Mouse (Mus musculus) retina, embryonic 14.5 days (tissue): ENCODE measurements around the gene Cabp4.

Experiments used
- DNase-seq: peaks from one replicate; pipeline ENCODE4 v3.0.0-alpha.2; 2015; ENCODE audit warnings: low spot score

Gene Cabp4

DNA sequence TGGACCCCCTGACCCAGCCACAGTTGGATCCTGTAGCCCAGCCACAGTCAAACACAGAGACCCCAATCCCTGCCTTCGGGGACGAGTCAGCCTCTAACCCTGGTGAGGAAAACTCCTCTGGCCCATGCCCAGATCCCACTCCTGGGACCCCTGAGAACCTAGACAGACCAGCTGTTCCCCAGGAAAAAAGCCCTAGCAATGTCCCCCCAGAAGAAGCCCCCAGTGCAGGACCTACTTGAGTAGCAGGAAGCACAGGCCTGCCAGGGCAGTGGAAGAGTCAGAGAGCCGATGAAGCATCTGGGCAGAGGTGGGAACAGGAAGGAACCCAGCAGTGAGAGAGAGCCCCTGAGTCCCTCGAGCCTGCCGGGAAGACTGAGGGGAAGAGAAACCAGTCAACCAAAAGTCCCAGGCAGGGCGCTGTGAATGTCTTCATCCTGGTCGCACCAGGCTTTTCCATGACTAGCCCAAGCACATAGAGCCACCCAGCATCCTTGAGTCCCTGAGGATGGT, at the start of gene Cabp4:
Gene Cabp4, minus strand, starts transcription at position 275 of the 510 bp plus-strand sequence.
- no peak for DNase-seq

- DNase-seq, result no peak
These were observed 49.3 kb upstream of the Cabp4 start for GRCm38 (mm10) chr19:4193129-4193528.

DNA sequence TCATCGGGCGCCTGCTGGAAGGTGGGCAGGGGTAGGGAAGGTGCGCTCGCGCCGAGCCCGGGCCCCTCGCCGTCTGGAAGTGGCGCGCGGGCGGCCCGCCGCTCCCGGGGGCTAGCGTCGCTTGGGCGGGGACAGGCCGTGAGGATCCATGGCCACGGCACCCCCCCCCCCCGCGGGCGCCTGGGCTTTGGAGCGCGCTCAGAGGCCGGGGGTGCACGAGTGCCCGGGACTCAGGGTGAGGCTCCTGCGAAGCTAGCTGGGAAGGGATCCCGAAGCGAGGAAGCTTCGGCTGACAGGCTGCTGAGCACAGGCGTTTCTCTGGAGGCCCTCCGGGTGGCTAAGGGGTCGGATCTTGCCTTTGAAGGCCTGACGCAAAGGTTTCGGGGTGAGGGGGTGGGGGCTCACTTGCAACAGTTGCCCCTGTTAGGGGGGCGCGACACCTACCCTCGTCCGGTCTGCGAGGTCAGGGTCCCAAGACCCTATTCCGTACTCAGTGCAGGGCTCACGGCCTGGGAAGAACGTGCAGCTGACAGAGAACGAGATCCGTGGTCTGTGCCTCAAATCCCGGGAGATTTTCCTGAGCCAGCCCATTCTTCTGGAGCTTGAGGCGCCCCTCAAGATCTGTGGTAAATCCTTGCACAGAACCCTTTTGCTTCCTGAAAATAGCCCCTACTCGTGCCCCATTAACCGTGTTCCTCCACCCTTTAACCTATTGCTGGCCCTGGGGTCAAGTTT, 48.6 kb upstream of the Cabp4 start:
- peak; percentile 47 for DNase-seq

DNA sequence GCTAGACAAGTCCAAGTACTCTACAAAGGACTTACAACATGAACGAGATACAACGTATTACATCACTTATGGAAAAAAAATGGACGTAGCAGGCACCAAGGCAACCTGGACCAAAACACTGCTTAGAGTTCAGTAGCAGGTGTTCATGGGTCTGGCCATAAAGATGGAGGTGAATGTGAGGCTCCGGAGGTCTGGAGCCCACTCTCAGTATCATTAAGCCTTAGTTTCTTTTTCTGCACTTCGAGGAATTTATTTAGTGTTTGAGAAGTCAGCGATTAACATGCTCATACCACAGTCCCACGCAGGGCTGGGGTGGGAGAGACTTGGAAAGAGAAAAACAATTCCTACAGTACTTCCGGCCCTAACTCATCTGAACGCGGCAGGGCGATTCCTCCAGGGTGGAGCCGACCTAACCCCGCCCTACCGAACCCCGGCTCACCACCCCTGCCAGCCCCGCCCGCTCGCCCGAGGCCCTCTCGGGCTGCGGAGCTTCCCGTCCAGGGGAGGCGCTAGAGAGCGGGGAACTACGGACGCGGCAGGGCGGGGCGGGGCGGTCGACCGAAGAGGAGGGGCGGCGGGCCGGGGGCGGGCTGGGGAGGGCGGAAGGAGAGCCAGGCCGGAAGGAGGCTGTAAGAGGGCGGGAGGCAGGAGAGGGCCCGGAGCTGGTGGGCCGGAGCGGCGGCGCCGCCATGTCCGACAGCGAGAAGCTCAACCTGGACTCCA, 47.9 kb upstream of the Cabp4 start, which contains the start of gene Ppp1ca:
Gene Ppp1ca, plus strand, starts transcription at position 538 of the 723 bp plus-strand sequence.
- peak; percentile 96 for DNase-seq

GRCm38 (mm10) chr19:4190831-4191334, 47.0 kb upstream of the Cabp4 start, which contains the start of gene Tbc1d10c:
Tbc1d10c (minus strand) TSS chr19:4191284.
- DNase-seq, result no peak

GRCm38 (mm10) chr19:4189051-4189620, 45.3 kb upstream of the Cabp4 start:
- DNase-seq, result no peak

DNA sequence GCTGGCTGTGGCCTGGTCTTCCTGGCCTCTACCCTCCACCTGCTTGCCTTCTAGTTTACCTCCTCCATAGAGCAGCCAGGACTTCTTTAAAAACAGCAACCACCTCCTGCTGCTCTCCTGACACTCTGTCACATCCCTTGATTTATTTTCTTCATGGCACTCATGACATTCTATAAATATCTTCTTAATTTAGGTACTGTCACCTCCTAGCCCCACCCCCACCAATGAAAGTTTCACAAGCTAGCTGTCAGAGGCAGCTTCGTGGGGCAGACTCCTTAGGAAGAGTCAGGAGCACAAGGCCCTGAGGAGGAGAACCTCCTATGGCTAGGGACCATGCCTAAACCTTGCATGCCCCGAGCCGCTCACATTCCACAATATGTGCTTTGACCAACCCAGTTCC, 43.5 kb upstream of the Cabp4 start:
- DNase-seq, result no peak

- no peak for DNase-seq
These were observed 41.4 kb upstream of the Cabp4 start for GRCm38 (mm10) chr19:4184976-4185975.

- no peak for DNase-seq
These were observed 39.9 kb upstream of the Cabp4 start for GRCm38 (mm10) chr19:4183689-4184088.

- no peak for DNase-seq
These were observed 38.1 kb upstream of the Cabp4 start for GRCm38 (mm10) chr19:4181892-4182291.

DNA sequence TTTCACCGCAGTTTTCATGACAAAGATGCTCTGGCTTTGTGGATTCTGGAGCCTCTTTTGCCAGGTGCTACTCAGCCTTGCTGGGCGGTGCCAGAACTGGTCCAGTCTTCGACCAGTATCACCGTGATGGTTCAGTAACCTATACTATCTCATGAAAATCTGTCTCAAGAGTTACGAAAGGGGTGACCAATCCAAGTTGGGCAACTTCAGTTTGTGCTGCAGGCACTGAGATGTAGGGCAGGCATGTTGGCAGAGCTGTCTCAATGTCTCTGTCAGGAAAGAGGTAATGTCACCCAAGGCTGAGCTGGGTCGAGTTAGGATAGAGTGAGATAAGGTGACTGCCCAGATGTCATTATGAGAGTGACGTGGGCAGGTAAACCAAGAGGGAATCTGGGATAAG, 36.6 kb upstream of the Cabp4 start:
- DNase-seq, result no peak

- DNase-seq, result peak; percentile 60
These were observed 31.6 kb upstream of the Cabp4 start, which contains the start of gene Carns1 for GRCm38 (mm10) chr19:4175368-4175947. Carns1 (minus strand) TSS chr19:4175479.

DNA sequence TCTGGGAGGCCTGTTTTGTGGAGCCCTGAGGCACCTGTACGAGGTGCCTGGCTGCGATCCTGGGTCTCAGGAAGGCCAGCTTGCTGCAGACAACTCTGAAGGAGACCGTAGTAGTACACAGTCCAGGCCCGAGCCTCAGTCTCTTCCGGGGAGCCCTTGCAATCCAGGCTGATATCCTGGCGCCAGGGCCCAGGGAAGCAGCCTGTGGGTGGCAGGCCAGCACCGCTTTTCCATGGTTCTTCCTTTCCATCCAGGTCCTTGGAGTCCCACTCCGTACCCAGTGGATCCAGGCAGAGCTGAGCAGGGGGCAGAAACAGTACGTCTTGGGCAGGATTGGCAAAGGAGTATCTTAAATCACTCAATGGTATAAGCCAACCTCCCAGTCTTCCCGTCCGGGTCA, 29.1 kb upstream of the Cabp4 start:
- DNase-seq, result no peak

- no peak for DNase-seq
These were observed 27.8 kb upstream of the Cabp4 start for GRCm38 (mm10) chr19:4171393-4172290.

- no peak for DNase-seq
These were observed 27.0 kb upstream of the Cabp4 start for GRCm38 (mm10) chr19:4170723-4171392.

- DNase-seq, result no peak
These were observed 26.0 kb upstream of the Cabp4 start for GRCm38 (mm10) chr19:4169810-4170209.

DNA sequence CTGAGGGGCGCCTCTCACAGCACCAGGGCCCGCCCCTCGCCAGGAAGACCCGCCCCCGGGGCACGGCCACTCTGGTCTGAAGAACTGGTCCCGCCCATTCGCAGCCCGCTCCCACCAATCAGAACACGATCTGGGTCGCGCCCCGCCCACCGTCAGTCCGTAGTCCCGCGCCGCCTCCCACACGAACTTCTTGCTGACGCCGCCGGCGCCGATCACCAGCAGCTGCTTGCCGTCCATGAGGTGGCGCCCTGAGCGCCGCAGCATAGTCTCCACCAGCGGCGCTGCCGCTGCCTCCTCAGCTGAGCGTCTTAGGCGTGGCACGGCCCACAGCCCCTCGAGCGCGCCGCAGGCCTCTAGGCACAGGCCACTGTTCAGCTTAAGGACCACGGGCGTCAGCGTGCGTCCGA, 25.5 kb upstream of the Cabp4 start:
- DNase-seq, result peak; percentile 100

- no peak for DNase-seq
These were observed 23.0 kb upstream of the Cabp4 start for GRCm38 (mm10) chr19:4166678-4167476.
